Mouse (Mus musculus) E14TG2a.4 (cell line): ENCODE data around the gene Ripply1.

Experiments
- CTCF ChIP-seq: conservative IDR thresholded peaks from 2 replicates; pipeline ENCODE4 v1.5.1; 2014; ENCODE audit warnings: low read length
- NANOG ChIP-seq: IDR thresholded peaks from 2 replicates; pipeline ENCODE4 v1.6.1; 2014; ENCODE audit warnings: borderline replicate concordance, low read length, mixed read lengths
- POU5F1 ChIP-seq: IDR thresholded peaks from 2 replicates; pipeline ENCODE4 v1.6.1; 2014; ENCODE audit warnings: low read length, borderline replicate concordance

DNA sequence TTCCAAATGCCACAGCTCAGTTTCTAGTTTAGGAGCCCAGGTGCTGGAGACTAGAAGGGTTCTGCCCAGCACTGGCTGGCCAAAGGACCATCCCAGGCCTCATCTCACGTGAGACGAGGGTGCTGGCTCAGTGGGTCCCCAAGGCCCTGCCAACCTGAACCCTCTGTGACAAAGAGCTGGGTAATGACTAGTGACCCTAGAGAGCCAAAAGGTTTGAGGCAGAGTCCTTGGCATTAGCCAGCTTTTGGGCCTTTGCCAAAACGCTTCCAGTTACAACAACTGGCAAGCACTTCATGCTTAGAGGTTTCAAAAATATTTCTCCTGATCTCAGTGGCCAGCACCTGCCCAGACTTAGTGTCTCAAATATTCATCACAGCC is 881 bp upstream of the Ripply1 start:
- TF ChIP-seq CTCF (no peak), NANOG (no peak), POU5F1 (no peak)
